Mouse (Mus musculus): Measurements from ENCODE around the gene Pgls. TPM values are rescaled to one million over a fixed set of nuclear protein-coding genes. Genes with fewer than 3 reads are reported as not detected.

Pgls gene
- polyA plus RNA-seq, 1 experiment from 2014 or later: 218 TPM

- no peak for ATAC-seq (ENCODE audit: low read depth)
- Histone ChIP-seq H3K27me3 (ENCODE audit: control insufficient read depth, insufficient read depth, low read depth, low read length) (peaks cover 3% of the 10 kb centered on the region; the same call in 1 of the 2 replicates), H3K27ac (ENCODE audit: low read length) (no peak overlapping the region), H3K4me2 (ENCODE audit: low read depth, low read length) (no peak overlapping the region), H3K9me3 (ENCODE audit: control insufficient read depth, low read length) (no peaks in the 10 kb centered on the region), H3K36me3 (ENCODE audit: control insufficient read depth, insufficient read depth, low read length) (no peaks in the 10 kb centered on the region), H3K4me1 (replicated peaks; ENCODE audit: control insufficient read depth, insufficient read depth, low read length) (no peaks in the 10 kb centered on the region), H3K4me3 (ENCODE audit: low read length) (no peak overlapping the region), H3K9ac (ENCODE audit: low read length) (no peak overlapping the region)
- WGBS: 61% methylated on average over 6 of the region's 6 CpGs
Observed at GRCm38 (mm10) chr8:71638321-71638720, 46.3 kb downstream of the Pgls start.

GRCm38 (mm10) chr8:71639318-71639717, 47.3 kb downstream of the Pgls start:
- no peak overlapping the region for H3K4me2 ChIP-seq (ENCODE audit: low read depth, low read length)
- WGBS: 79% methylated on average over 4 of the region's 4 CpGs
- H3K27ac ChIP-seq (ENCODE audit: low read length): no peak overlapping the region
- no peak overlapping the region for H3K4me3 ChIP-seq (ENCODE audit: low read length)
- no peaks in the 10 kb centered on the region for H3K4me1 ChIP-seq (replicated peaks; ENCODE audit: control insufficient read depth, insufficient read depth, low read length)
- H3K9me3 ChIP-seq (ENCODE audit: control insufficient read depth, low read length): no peaks in the 10 kb centered on the region
- no peak for ATAC-seq (ENCODE audit: low read depth)
- H3K27me3 ChIP-seq (ENCODE audit: control insufficient read depth, insufficient read depth, low read depth, low read length): no peaks in the 10 kb centered on the region
- no peaks in the 10 kb centered on the region for H3K36me3 ChIP-seq (ENCODE audit: control insufficient read depth, insufficient read depth, low read length)
- H3K9ac ChIP-seq (ENCODE audit: low read length): no peak overlapping the region

- Histone ChIP-seq H3K4me3 (ENCODE audit: low read length) (no peak overlapping the region), H3K4me2 (ENCODE audit: low read depth, low read length) (no peak overlapping the region), H3K36me3 (ENCODE audit: control insufficient read depth, insufficient read depth, low read length) (no peaks in the 10 kb centered on the region), H3K9ac (ENCODE audit: low read length) (no peak overlapping the region), H3K27ac (ENCODE audit: low read length) (no peak overlapping the region), H3K4me1 (replicated peaks; ENCODE audit: control insufficient read depth, insufficient read depth, low read length) (no peaks in the 10 kb centered on the region), H3K27me3 (ENCODE audit: control insufficient read depth, insufficient read depth, low read depth, low read length) (no peaks in the 10 kb centered on the region), H3K9me3 (ENCODE audit: control insufficient read depth, low read length) (no peaks in the 10 kb centered on the region)
- 61% methylated on average over 9 of the region's 9 CpGs for WGBS
- peak; percentile 85 for ATAC-seq (ENCODE audit: low read depth)
Observed at GRCm38 (mm10) chr8:71645510-71645909, 53.5 kb downstream of the Pgls start.

Small RNA genes within 50 kb of the gene (microRNA-seq; reads per million reads assigned to microRNA genes)
- gene Mir6769b: not detected

Other genes with a start within 250 kb of the Pgls start
- 95.6 and 101 TPM in 2 replicates for gene Use1, start 225.3 kb upstream of the Pgls start, polyA plus RNA-seq (2015; fragmentation: Nextera tagmentation; extraction: Ambion mirVana)
- 5.9 and 6.3 TPM in 2 replicates for gene Ocel1, start 220.9 kb upstream of the Pgls start, polyA plus RNA-seq (2015; fragmentation: Nextera tagmentation; extraction: Ambion mirVana)
- 36.2 and 39.9 TPM in 2 replicates for gene Nr2f6, start 210.2 kb upstream of the Pgls start, polyA plus RNA-seq (2015; fragmentation: Nextera tagmentation; extraction: Ambion mirVana)
- gene Ushbp1, start 196.4 kb upstream of the Pgls start, polyA plus RNA-seq (2015; fragmentation: Nextera tagmentation; extraction: Ambion mirVana): 37.3 and 40.7 TPM in 2 replicates
- gene Babam1, start 195.3 kb upstream of the Pgls start, polyA plus RNA-seq (2015; fragmentation: Nextera tagmentation; extraction: Ambion mirVana): 96.9 and 108 TPM in 2 replicates
- gene Ankle1, start 186.2 kb upstream of the Pgls start, polyA plus RNA-seq (2015; fragmentation: Nextera tagmentation; extraction: Ambion mirVana): 44.9 and 49.4 TPM in 2 replicates
- gene Abhd8, start 128.5 kb upstream of the Pgls start, polyA plus RNA-seq (2015; fragmentation: Nextera tagmentation; extraction: Ambion mirVana): 36.7 and 37.8 TPM in 2 replicates
- 136 and 151 TPM in 2 replicates for gene Mrpl34, start 127.2 kb upstream of the Pgls start, polyA plus RNA-seq (2015; fragmentation: Nextera tagmentation; extraction: Ambion mirVana)
- 91.9 and 96.3 TPM in 2 replicates for gene Dda1, start 123.0 kb upstream of the Pgls start, polyA plus RNA-seq (2015; fragmentation: Nextera tagmentation; extraction: Ambion mirVana)
- 0.79 and 1.0 TPM in 2 replicates for gene Ano8, start 106.2 kb upstream of the Pgls start, polyA plus RNA-seq (2015; fragmentation: Nextera tagmentation; extraction: Ambion mirVana)
- gene Gtpbp3, start 104.1 kb upstream of the Pgls start, polyA plus RNA-seq (2015; fragmentation: Nextera tagmentation; extraction: Ambion mirVana): 16.1 and 17.4 TPM in 2 replicates
- 130 and 145 TPM in 2 replicates for gene Plvap, start 80.4 kb upstream of the Pgls start, polyA plus RNA-seq (2015; fragmentation: Nextera tagmentation; extraction: Ambion mirVana)
- gene Ccdc194, start 66.5 kb upstream of the Pgls start, polyA plus RNA-seq (2015; fragmentation: Nextera tagmentation; extraction: Ambion mirVana): 0.23 and 0.58 TPM in 2 replicates
- gene Bst2, start 54.7 kb upstream of the Pgls start, polyA plus RNA-seq (2015; fragmentation: Nextera tagmentation; extraction: Ambion mirVana): 50.4 and 51.1 TPM in 2 replicates
- gene Mvb12a, start 49.3 kb upstream of the Pgls start, polyA plus RNA-seq (2015; fragmentation: Nextera tagmentation; extraction: Ambion mirVana): 96.3 and 99.5 TPM in 2 replicates
- gene Tmem221, start 33.3 kb upstream of the Pgls start, polyA plus RNA-seq (2015; fragmentation: Nextera tagmentation; extraction: Ambion mirVana): 4.4 and 4.5 TPM in 2 replicates
- gene Nxnl1, start 25.6 kb upstream of the Pgls start, polyA plus RNA-seq (2015; fragmentation: Nextera tagmentation; extraction: Ambion mirVana): 0.10 TPM in 1 of 2 replicates, not detected in the other
- 38.4 and 39.5 TPM in 2 replicates for gene Slc27a1, start 23.3 kb upstream of the Pgls start, polyA plus RNA-seq (2015; fragmentation: Nextera tagmentation; extraction: Ambion mirVana)
- 2.7 and 3.7 TPM in 2 replicates for gene Fam129c, start 5.5 kb downstream of the Pgls start, polyA plus RNA-seq (2015; fragmentation: Nextera tagmentation; extraction: Ambion mirVana)
- 70.3 and 72.9 TPM in 2 replicates for gene Colgalt1, start 18.8 kb downstream of the Pgls start, polyA plus RNA-seq (2015; fragmentation: Nextera tagmentation; extraction: Ambion mirVana)
- 0.67 and 0.68 TPM in 2 replicates for gene Unc13a, start 79.6 kb downstream of the Pgls start, polyA plus RNA-seq (2015; fragmentation: Nextera tagmentation; extraction: Ambion mirVana)
- gene Jak3, start 84.1 kb downstream of the Pgls start, polyA plus RNA-seq (2015; fragmentation: Nextera tagmentation; extraction: Ambion mirVana): 8.9 and 9.1 TPM in 2 replicates
- gene Insl3, start 97.0 kb downstream of the Pgls start, polyA plus RNA-seq (2015; fragmentation: Nextera tagmentation; extraction: Ambion mirVana): 1.4 and 1.5 TPM in 2 replicates
- gene B3gnt3, start 109.6 kb downstream of the Pgls start, polyA plus RNA-seq (2015; fragmentation: Nextera tagmentation; extraction: Ambion mirVana): 4.4 and 4.6 TPM in 2 replicates
- 6.5 and 8.0 TPM in 2 replicates for gene Fcho1, start 133.5 kb downstream of the Pgls start, polyA plus RNA-seq (2015; fragmentation: Nextera tagmentation; extraction: Ambion mirVana)

Data from lung, embryonic 16.5 days (tissue).